Mouse (Mus musculus) small intestine, adult 2 months (tissue): ENCODE data around the gene Cyp2c55.

Experiments used
- CTCF ChIP-seq: fragments of 200-500 bp; IDR thresholded peaks from 2 replicates; pipeline ENCODE4 v1.5.1; 2012; ENCODE audit warnings: low read depth, mild to moderate bottlenecking, control low read depth, inconsistent platforms, low read length, moderate library complexity, mixed read lengths; ENCODE audit not compliant: insufficient replicate concordance, insufficient read length; ENCODE audit errors: extremely low read depth
- POLR2A ChIP-seq: fragments of 200-500 bp; IDR thresholded peaks from 2 replicates; pipeline ENCODE4 v1.6.1; 2012; ENCODE audit warnings: low read depth, mild to moderate bottlenecking, control low read depth, inconsistent platforms, low read length, moderate library complexity

- TF ChIP-seq CTCF, result no peak
- TF ChIP-seq POLR2A, result no peak
Observed at GRCm38 (mm10) chr19:39006715-39007114, at the start of gene Cyp2c55.
